Mouse (Mus musculus): ENCODE data around the gene Bach1.

Bach1 gene

DNA sequence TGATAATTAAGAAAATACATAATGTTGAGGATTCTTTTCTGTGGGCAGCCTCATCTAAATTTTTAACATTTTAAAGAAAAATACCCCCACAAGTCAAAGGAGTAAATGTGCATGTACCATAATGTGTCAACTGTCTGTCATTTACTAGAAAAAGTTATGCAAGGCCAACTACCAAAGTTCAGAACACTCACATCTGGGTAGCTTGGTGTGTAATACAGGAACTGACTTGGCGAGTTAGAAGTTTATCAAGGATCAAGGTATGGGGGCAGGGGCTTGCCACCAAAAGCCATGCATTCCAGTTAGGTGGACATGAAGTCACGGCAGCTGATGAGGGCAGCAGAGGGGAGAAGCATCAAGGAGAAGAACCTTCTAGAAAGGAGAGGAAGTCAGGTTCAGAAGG, 13.2 kb downstream of the Bach1 start:
- in situ Hi-C loops (cut with MboI, MseI) = no loop called here

DNA sequence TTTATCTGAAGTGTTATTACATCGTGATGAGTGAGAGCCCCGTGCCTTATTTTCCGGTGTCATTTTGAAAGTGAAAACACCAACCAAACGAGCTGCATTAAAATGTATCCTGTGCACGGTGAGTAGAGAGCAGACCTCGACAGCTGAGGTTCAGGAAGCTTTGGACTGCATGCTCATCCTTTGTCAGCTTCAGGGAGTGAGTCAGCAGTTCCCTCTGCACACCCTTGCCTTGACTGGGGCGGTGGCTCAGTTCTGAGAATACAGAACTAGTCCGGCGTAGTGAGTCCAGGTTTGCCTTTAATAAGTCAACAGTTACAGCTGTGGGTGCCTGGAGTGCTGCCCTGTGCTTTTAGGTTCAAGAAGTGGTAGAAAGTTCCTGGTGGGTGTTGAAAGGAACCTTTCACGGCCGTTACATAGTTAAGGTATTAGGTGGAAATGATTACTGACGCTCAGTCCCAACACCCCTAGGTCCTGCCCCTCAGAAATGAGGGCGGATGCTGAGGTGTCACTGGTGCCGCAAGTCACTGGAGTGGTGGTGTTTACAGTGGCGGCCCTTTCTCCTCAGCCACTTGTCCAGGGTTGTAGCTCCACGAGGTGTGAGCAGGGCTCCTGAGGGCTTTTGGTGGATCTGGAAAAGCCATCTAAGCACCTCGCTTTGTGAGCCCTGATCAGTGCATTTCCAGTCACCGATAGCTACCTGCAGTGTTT, 14.4 kb downstream of the Bach1 start:
- in situ Hi-C loops (cut with MboI, MseI) = no loop called here

DNA sequence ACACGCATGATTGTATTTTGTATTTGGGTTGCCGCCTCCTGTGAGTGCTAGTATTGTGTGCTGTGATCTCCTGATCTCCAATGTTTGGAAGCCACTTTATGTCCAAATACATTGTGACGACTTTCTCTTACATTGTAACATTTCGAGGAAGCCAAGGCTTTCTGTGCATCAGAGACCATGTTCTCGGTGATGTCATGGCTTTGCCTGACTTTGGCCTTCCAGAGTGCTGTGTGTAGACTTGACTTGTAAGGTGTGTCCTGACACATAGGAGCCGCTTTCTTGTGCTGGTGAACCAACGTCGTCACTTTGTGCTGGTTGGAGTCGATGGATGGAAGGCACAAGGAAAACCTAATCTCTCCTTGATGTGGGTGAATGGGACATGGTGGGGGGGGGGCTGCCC, 15.8 kb downstream of the Bach1 start:
- in situ Hi-C loops (cut with MboI, MseI) = no loop called here

DNA sequence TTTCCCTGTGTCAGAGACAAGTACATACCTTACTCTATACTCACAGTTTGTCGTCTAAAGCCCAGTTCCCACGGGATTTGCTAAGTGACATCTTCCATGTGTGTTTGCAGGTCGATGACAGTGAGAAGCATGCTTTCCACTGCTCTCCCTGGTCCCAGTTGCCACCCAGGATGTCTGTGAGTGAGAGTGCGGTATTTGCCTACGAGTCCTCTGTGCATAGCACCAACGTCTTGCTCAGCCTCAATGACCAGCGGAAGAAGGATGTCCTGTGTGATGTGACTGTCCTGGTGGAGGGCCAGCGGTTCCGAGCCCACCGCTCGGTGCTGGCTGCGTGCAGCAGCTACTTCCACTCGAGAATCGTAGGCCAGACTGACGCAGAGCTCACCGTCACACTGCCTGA, 16.5 kb downstream of the Bach1 start:
- in situ Hi-C loops (cut with MboI, MseI) = no loop called here

DNA sequence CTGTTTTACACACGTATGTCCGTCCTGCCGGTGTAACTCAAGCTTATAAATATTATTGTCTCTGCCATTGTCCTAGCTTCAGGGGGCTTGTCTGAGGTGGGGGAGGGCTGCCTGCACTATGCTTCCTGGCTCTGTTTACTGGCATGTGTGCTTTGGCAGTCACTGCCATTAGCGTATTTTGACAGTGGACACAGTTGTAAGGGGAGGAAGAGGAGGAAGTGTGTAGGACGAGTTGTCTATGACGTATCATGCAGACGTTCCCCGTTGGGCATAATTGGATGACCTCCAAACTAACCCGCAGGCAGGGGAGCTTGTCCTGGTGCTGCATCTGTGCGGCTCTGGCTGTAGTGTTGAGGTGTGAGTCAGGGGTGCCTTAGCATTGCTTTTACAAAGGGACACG, 17.5 kb downstream of the Bach1 start:
- in situ Hi-C loops (cut with MboI, MseI) = no loop called here

DNA sequence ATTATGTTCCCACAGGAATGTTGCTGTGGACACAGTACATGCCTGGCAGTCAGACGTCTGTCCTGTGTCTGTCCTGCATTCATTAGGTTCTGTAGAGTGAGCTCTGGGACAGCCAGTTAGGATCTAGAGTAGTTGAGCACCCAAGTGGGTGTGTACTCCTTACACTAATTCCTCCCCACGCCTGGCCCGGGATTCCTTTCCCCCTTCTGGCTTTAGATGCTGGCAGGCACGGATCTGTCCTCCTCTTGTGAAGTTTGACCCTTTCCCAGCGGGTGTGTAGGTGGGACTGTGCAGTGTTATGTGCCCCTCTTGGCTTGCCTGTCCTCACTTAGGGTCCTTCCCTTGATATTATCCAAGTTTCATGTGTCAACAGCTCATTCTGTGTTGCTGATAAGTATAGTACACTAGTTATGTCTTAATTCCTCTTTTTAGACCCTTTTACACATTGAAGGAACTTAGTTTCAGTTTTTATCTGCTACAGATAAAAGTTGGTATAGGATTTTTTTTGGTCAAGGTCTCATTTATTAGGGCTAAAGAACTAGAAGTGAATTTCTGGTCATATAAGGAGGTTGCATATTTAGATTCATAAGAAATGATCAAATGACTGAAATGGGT, 18.4 kb downstream of the Bach1 start:
- in situ Hi-C loops (cut with MboI, MseI) = no loop called here

DNA sequence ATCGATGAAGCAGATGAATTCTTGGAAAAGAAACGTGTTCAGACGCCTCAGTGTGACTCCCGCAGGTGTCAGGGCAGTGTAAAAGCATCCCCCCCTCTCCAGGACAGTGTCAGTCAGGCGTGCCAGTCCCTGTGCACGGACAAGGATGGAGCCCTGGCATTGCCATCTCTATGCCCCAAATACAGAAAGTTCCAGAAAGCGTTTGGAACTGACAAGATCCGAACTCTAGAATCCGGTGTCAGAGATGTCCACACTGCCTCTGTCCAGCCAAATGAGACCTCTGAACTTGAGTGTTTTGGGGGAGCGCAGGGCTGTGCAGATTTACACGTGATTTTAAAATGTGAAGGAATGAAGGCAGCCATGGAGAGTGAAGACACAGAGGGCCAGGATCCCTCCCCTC, 20.3 kb downstream of the Bach1 start:
- in situ Hi-C loops (cut with MboI, MseI) = no loop called here

DNA sequence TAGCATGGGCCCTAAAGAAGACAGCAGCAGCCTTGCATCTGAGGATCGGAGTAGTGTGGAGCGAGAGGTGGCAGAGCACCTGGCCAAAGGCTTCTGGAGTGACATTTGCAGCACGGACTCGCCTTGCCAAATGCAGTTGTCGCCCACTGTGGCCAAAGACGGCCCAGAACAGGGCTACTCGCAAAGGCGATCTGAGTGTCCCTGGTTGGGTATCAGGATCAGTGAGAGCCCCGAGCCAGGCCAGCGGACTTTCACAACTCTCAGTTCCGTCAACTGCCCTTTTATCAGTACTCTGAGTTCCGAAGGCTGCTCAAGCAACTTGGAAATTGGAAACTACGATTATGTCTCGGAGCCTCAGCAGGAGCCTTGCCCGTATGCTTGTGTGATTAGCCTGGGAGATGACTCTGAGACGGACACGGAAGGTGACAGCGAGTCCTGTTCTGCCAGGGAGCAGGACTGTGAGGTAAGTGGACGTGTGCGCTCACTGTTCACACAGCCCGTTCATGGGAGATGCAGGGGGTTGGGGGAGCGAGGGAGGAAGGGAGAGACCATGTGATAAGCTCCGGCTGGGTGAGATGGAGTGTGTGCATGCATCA, 21.0 kb downstream of the Bach1 start:
- in situ Hi-C loops (cut with MboI, MseI) = no loop called here

DNA sequence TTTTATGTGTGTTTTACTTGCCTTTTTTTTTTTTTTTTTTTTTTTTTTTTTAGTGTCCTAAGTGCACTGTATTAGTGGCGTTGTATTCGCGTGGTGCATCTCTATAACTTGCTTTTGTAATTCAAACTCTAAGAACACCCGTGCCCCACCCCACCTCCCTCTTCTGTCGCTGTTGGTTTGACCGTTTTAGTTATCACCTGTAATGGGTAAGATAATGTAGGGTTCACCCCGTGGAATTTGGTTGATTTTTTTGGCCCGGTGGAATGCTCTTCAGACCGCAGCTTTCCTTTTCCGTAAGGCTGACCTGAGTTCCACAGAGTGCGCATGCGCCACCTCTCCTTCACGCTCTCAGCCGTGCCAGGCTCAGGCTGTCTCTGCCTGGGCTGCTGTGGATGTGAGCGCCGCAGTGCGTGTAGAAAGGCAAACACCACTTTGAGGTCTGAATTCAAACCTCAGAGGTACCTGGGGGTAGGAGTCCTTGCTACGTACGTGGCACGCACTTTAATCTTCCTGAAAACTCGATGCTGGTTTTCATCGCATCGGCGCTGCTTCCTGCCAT, 22.2 kb downstream of the Bach1 start:
- in situ Hi-C loops (cut with MboI, MseI) = no loop called here

DNA sequence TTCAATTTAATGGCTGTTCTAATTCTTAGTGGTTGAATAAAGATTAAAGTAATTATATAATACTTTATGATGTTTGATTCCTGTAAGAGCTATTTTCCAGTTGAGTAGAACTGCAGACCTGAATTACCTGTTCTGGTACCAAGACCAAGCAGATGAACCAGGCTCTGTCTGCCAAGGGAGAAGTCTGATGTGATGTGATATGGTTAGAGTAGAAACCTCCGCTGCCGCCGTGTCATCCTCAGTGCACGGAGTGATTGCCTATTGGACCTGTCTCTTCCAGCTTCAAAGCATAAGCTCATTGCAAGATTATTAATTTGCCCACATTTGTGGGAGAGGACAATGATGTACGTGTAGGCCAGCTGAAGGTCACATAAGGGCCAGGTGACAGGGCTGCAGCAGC, 24.1 kb downstream of the Bach1 start:
- in situ Hi-C loops (cut with MboI, MseI) = no loop called here

DNA sequence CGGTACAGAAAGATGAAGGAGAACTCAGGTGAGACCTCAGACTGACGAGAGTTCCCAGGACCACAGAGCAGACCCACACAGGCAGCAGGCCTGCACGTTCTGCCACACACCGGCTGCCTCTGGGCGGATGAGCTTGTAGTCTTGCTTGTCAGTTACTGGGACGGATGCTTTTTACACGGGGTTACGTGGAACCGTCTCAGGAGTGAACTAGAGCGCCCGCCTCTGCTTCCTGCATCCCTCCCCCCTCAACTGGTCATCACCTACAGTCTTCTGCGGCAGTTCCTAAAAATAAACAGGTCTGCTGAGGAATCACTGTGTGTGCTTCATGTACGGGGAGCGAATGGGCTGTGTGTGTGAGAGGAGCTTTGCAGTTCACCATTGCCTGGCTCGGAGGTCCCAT, 24.7 kb downstream of the Bach1 start:
- in situ Hi-C loops (cut with MboI, MseI) = no loop called here

DNA sequence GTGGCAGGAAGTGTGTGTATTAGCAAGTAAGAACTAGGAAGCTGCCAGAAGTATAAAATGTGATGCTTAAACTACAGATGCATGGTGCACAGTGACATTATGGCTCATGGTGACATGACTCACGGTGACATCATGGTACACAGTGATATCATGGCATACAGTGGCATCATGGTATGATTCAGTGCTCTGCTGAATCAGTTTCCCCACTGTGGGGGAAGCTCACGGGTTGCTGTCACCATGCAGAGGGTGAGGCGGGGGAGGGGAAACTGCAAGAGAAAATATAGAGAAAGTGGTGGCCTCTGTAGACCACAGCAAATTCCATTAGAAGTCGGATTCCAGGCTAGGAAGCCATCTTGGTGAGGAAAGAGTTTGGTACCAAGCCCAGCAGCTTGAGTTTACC, 26.1 kb downstream of the Bach1 start:
- in situ Hi-C loops (cut with MboI, MseI) = no loop called here

DNA sequence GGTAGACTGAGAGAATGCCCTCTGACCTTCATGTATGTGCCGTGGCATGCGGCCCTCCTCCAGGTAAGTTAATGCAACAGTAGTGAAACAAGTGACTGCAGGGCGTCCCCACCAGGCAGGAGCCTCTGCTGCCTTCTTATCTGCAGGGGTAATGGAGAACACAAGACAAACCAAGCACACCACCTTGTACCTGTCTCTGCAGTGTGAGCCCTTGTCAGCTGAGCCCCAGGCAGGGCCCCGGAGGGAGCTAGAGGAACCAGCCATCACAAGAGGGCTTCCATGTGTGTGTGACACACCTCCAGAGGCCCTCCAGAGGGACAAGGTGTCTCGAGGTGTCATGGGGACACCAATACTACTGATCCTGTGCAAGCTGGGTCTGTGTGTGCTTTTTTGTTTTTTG, 26.5 kb downstream of the Bach1 start:
- in situ Hi-C loops (cut with MboI, MseI) = no loop called here

DNA sequence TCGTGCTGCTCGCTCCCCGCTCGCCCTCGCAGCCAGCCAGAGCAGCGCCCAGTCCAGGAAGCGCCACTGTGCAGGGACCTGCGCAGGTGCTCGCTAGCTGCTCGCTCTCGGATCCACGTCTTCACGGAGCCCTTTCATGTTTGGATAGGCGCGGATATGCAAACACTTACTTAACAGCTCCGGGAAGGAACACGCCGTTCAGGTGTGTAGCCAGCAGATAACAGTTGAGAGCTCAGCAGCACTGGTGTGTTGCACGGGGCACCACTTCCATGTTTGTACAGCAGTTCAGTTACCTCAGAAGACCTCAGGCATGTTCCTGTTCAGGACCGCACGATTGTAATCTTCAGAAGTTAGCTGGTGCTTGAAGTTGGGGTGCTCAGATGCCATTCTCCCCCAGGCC, 27.2 kb downstream of the Bach1 start:
- in situ Hi-C loops (cut with MboI, MseI) = no loop called here

DNA sequence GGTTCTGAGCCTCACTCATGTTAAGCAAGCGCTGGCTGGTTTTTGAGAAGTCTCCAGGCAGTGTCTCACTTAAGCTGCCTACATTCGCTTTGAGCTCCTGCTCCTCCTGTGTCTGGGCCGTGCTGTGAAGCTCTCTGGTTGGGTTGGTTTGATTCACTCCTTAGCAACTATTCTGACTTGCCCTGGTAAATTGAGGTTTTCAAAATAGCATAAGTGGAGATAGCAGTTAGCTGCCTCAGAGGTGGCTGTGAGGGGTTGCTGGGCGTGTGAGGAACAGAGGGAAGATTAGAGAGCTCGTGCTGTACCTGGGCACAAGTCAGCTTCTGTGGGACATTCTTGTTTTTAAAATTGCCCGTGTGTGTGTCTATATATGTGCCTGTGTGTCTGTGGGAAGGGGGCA, 27.6 kb downstream of the Bach1 start:
- in situ Hi-C loops (cut with MboI, MseI) = no loop called here

DNA sequence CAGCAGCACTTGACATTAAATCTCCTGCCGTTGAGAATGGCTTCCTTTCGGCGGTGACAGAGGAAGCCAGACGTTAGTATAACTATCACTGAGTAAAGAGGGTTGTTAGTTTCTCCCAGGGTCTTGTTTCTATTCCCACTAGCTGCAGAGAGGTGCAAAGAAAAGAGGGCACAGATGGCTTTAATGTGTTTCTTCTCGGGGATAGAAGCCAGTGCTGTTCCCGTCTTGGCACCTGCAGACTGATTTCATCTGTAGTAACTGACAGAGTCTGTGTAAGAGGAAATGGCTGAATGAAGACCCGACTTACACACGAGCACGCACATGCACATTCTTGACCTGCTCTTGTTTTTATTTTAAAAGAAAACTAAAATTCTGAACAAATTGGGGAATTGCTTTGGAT, 28.5 kb downstream of the Bach1 start:
- in situ Hi-C loops (cut with MboI, MseI) = no loop called here

DNA sequence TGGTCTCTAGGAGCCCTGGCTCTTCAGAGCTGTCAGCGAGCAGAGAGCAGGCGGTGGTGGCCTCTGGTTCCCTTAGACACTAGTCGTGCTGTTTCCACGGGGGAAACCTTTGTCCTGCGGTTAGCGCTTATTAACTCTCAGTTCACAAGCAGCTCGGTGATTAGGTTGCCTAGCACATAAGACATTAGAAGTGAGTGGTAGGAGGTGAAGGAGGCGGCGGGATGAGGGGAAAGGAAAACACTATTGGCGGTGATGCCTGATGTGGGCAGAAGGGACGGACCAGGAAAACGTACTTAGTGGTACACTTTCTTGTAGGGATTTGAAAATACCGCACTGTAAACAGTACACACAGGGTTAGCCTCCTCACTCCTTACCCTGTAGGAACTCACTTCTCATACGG, 29.2 kb downstream of the Bach1 start:
- in situ Hi-C loops (cut with MboI, MseI) = no loop called here

DNA sequence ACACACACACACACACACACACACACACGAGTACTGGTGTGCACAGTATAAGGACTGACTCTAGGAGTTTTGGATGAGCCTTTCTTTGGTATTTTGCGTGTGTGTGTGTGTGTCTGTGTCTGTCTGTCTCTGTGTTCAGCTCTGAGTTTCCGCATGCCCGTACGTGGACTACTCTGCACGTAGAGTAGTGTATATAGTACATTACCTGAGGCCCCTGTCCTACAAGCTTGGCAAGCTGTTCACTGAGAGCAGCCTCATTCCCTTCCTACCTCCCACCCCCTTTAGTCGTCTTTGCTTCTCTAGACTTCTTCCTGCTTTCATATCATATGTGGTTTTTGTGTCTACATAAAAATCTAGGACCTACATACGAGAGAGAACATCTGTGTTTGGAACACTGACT, 30.0 kb downstream of the Bach1 start:
- in situ Hi-C loops (cut with MboI, MseI) = no loop called here

DNA sequence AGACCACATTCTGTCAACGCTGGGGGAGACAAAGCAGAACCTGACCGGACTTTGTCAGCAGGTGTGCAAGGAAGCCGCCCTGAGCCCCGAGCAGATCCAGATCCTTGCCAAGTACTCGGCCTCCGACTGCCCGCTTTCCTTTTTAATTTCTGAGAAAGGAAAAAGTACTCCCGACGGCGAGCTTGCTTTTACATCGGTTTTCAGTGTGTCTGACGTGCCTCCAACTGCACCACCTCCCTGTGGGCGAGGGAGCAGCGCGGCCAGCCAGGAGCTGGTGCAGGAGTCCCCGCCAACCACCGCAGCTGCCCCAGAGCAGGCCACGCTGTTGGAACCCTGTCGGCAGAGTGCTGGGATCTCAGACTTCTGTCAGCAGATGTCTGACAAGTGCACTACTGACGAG, 30.7 kb downstream of the Bach1 start:
- in situ Hi-C loops (cut with MboI, MseI) = no loop called here

DNA sequence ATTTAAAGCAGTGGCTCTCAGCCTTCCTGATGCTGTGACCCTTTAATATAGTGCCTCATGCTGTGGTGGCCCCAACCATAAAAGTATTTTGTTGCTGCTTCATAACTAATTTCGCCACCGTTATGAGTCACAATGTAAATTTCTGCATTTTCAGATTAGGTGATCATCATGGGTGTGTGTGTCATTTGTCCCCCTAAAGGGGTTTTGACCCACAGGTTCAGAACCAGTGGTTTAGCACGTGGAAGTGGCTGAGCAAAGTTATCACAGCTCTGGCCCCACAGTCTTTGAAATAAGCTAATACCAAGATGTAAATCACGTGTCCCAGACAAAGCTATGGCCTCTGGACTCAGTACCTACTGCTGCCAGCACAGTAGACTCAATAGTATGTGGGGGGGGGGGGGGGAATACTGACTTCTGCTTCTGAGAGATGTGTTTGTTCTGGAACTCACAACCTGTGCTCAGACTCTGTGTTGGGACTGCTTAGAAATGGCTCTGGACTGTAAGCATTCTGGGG, 36.2 kb downstream of the Bach1 start:
- in situ Hi-C loops (cut with MboI, MseI) = no loop called here

DNA sequence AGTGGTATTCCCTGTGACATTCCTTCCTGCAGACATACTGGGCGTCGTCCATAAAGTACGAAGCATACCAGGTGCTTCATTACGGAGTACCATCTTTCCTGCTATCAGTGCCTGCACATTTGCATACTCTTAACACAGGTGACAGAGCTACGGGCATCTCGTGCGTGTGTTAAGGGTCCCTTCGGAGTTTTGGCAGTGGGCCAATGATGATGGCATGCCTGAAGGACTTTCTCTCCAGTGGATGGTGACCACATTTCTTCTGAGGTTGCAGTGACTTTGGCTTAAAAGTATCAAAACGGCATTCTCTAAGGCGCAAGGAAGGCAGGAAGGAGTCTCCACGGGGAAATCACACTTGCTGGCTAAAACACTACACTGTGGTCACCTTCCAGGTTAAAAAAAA, 37.4 kb downstream of the Bach1 start:
- in situ Hi-C loops (cut with MboI, MseI) = no loop called here

DNA sequence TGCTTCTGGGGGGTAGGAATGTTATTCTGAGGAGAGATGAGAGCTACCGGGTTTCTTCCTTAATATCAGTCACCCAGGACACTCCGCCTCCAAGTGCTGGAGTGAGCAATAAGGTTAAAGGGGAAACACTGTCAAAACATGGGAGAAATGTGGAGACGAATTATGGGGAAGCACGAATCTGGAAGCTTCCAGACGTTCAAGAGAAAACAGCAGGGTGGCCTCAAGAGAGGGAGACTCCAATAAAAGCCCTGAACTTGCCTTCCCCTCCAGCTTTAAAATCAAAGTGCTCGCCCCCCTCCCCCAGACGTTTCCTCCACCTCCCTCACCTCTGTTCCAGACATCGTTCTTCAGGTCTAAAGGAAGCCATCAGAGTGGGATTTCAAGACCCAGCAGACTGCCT, 38.6 kb downstream of the Bach1 start:
- in situ Hi-C loops (cut with MboI, MseI) = no loop called here

Measured in T-helper 2 cell (primary cell).